Mouse (Mus musculus): Measurements from ENCODE around the gene Rbm42. TPM values are rescaled to one million over a fixed set of nuclear protein-coding genes. Genes with fewer than 3 reads are reported as not detected.

The Rbm42 gene
- total and polyA plus RNA-seq, 3 experiments: 29.1 to 51.3 (median 47.7) TPM

DNA sequence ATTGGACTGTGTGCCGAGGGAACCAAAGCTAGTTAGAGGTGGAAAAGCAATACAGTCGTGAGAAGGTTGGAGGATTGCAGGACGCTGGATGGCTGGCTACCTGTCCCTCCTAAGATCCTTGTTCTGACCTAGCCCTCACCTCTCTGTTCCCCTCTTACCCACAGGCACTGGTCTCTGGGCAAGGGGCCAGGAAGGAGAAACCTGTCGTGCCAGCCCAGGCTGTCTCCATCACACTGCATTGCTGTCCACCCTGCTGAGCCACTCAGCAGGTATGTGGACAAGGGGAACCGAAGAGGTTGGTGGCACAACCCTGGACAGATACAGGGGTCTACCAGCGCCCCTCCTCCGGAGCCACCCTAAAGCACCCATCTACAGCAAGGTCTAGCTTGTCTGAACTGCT, 49.5 kb downstream of the Rbm42 start:
- no peak for DNase-seq
- Histone ChIP-seq H3K36me3 (ENCODE audit: control insufficient read depth, insufficient read depth, low read length) (no peaks in the 10 kb centered on the region), H3K27ac (no peak overlapping the region), H3K27me3 (ENCODE audit: control insufficient read depth, insufficient read depth, low read length) (no peaks in the 10 kb centered on the region), H3K9ac (ENCODE audit: low read depth, low read length) (no peak overlapping the region), H3K79me2 (replicated peaks; ENCODE audit: control insufficient read depth, insufficient read depth, low read length) (no peaks in the 10 kb centered on the region), H3K4me3 (no peak overlapping the region), H3K4me1 (ENCODE audit: control insufficient read depth, insufficient read depth, low read length) (no peaks in the 10 kb centered on the region)
- intact Hi-C loops (cut with DNase I): no loop called here
- 65% methylated on average over 7 of the region's 7 CpGs for WGBS
- no peak for TF ChIP-seq CTCF (IDR thresholded peaks at IDR 0.05)
- no peak for TF ChIP-seq POLR2A (IDR thresholded peaks at IDR 0.05; ENCODE audit: insufficient read depth, low read depth, low read length)
- no peak for TF ChIP-seq EP300 (IDR thresholded peaks at IDR 0.05; ENCODE audit: insufficient read depth, low read depth, low read length)

DNA sequence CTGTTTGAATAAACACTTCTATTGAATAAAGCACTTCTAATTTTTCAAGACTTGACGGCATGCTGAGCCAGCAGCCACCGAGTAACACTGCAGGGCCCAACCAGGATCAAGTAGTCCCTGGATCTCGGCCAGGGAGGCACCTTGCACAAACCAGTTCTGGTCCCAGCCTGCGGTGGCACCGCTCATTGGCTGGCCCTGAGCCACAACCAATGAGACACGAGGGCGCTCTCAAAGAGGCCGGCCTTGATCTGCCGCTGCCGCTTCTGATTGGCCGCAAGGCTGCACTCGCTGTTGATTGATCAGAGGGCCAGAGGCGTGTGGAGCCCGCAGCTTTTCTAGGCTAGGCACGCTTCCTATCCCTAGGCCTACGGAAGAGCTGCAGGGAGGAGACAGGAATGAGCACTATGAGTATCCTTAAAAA, 50.2 kb downstream of the Rbm42 start:
- H3K36me3 ChIP-seq (ENCODE audit: control insufficient read depth, insufficient read depth, low read length): no peaks in the 10 kb centered on the region
- no peaks in the 10 kb centered on the region for H3K27me3 ChIP-seq (ENCODE audit: control insufficient read depth, insufficient read depth, low read length)
- H3K27ac ChIP-seq: no peak overlapping the region
- under 1% methylated on average over 16 of the region's 16 CpGs for WGBS
- H3K4me1 ChIP-seq (ENCODE audit: control insufficient read depth, insufficient read depth, low read length): no peaks in the 10 kb centered on the region
- peak; percentile 73 to 88 for DNase-seq
- no peak overlapping the region for H3K9ac ChIP-seq (ENCODE audit: low read depth, low read length)
- no peak overlapping the region for H3K4me3 ChIP-seq
- intact Hi-C loops (cut with DNase I): loop anchor here (10.0 kb wide), 1 partner anchor 355 kb away; the partner anchor contains the start of gene Usf2
- TF ChIP-seq POLR2A (IDR thresholded peaks at IDR 0.05; ENCODE audit: insufficient read depth, low read depth, low read length): no peak
- TF ChIP-seq EP300 (IDR thresholded peaks at IDR 0.05; ENCODE audit: insufficient read depth, low read depth, low read length): no peak
- no peak for TF ChIP-seq CTCF (IDR thresholded peaks at IDR 0.05)
- H3K79me2 ChIP-seq (replicated peaks; ENCODE audit: control insufficient read depth, insufficient read depth, low read length): no peaks in the 10 kb centered on the region

- WGBS: 91% methylated on average over 12 of the region's 12 CpGs
- Histone ChIP-seq H3K36me3 (ENCODE audit: control insufficient read depth, insufficient read depth, low read length) (no peaks in the 10 kb centered on the region), H3K9ac (ENCODE audit: low read depth, low read length) (no peak within 1 kb of the TSS), H3K79me2 (replicated peaks; ENCODE audit: control insufficient read depth, insufficient read depth, low read length) (no peaks in the 10 kb centered on the region), H3K4me1 (ENCODE audit: control insufficient read depth, insufficient read depth, low read length) (no peaks in the 10 kb centered on the region), H3K4me3 (no peak within 1 kb of the TSS), H3K27ac (no peak within 1 kb of the TSS), H3K27me3 (ENCODE audit: control insufficient read depth, insufficient read depth, low read length) (no peaks in the 10 kb centered on the region)
- DNase-seq: no peak
- intact Hi-C loops (cut with DNase I): loop anchor here (10.0 kb wide), 1 partner anchor 356 kb away; the partner anchor contains the start of gene Usf2
- TF ChIP-seq EP300 (IDR thresholded peaks at IDR 0.05; ENCODE audit: insufficient read depth, low read depth, low read length) (no peak), CTCF (IDR thresholded peaks at IDR 0.05) (no peak), POLR2A (IDR thresholded peaks at IDR 0.05; ENCODE audit: insufficient read depth, low read depth, low read length) (no peak)
Observed at GRCm38 (mm10) chr7:30598786-30599185, 51.3 kb downstream of the Rbm42 start, which contains the start of gene Zbtb32. TSS of gene Zbtb32 (minus strand) at chr7:30598909.

DNA sequence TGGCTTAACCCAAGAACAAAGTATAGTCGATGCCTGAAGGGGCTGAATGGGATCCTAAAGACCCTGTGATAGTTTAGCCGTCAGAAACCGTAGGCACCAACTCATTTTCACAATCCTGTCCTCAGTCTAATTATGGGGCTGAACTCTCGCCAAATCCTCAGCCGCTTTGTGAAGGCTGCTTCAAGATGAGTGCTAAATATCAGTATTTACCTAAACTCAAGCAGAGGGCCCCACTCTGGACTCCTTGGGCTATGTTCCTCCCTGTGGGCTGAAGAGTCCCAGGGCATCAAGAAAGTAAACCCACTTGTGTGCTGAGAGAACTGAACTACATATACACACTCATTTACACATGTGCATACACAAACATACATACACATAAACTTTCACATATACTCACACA, 53.3 kb downstream of the Rbm42 start:
- no peak overlapping the region for H3K4me3 ChIP-seq
- intact Hi-C loops (cut with DNase I): loop anchor here (10.0 kb wide), 1 partner anchor 358 kb away; the partner anchor contains the start of gene Usf2
- H3K4me1 ChIP-seq (ENCODE audit: control insufficient read depth, insufficient read depth, low read length): no peaks in the 10 kb centered on the region
- WGBS: 60% methylated on average over 5 of the region's 5 CpGs
- TF ChIP-seq POLR2A (IDR thresholded peaks at IDR 0.05; ENCODE audit: insufficient read depth, low read depth, low read length) (no peak), CTCF (IDR thresholded peaks at IDR 0.05) (no peak), EP300 (IDR thresholded peaks at IDR 0.05; ENCODE audit: insufficient read depth, low read depth, low read length) (no peak)
- no peaks in the 10 kb centered on the region for H3K79me2 ChIP-seq (replicated peaks; ENCODE audit: control insufficient read depth, insufficient read depth, low read length)
- no peaks in the 10 kb centered on the region for H3K27me3 ChIP-seq (ENCODE audit: control insufficient read depth, insufficient read depth, low read length)
- no peak for DNase-seq
- no peak overlapping the region for H3K27ac ChIP-seq
- H3K36me3 ChIP-seq (ENCODE audit: control insufficient read depth, insufficient read depth, low read length): no peaks in the 10 kb centered on the region
- no peak overlapping the region for H3K9ac ChIP-seq (ENCODE audit: low read depth, low read length)

DNA sequence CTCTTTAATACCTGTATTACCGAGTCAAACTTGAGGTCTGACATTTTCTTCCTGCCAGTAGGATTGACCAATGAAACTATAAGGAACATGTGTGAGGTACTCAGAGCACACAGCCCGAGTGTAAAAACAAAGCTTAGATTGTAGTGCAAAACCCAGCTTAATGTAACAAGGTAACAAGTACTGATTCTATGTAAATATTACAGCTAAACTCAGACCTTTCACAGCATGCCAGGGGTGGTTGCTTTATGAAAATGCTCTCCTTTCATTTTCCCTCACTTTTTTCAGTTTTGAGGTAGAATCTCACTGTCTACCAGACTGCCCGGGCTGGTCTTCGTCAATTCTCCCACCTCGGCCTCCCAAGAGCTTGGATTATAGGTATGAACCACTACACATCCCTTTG, 54.0 kb downstream of the Rbm42 start:
- Histone ChIP-seq H3K4me1 (ENCODE audit: control insufficient read depth, insufficient read depth, low read length) (no peaks in the 10 kb centered on the region), H3K79me2 (replicated peaks; ENCODE audit: control insufficient read depth, insufficient read depth, low read length) (no peaks in the 10 kb centered on the region), H3K4me3 (no peak overlapping the region), H3K27me3 (ENCODE audit: control insufficient read depth, insufficient read depth, low read length) (no peaks in the 10 kb centered on the region), H3K27ac (no peak overlapping the region), H3K9ac (ENCODE audit: low read depth, low read length) (no peak overlapping the region), H3K36me3 (ENCODE audit: control insufficient read depth, insufficient read depth, low read length) (no peaks in the 10 kb centered on the region)
- intact Hi-C loops (cut with DNase I): loop anchor here (10.0 kb wide), 1 partner anchor 359 kb away; the partner anchor contains the start of gene Usf2
- 69% methylated on average over 5 of the region's 5 CpGs for WGBS
- no peak for DNase-seq
- no peak for TF ChIP-seq EP300 (IDR thresholded peaks at IDR 0.05; ENCODE audit: insufficient read depth, low read depth, low read length)
- TF ChIP-seq CTCF (IDR thresholded peaks at IDR 0.05): no peak
- no peak for TF ChIP-seq POLR2A (IDR thresholded peaks at IDR 0.05; ENCODE audit: insufficient read depth, low read depth, low read length)

- Histone ChIP-seq H3K4me1 (ENCODE audit: control insufficient read depth, insufficient read depth, low read length) (no peaks in the 10 kb centered on the region), H3K9ac (ENCODE audit: low read depth, low read length) (no peak overlapping the region), H3K36me3 (ENCODE audit: control insufficient read depth, insufficient read depth, low read length) (no peaks in the 10 kb centered on the region), H3K27me3 (ENCODE audit: control insufficient read depth, insufficient read depth, low read length) (no peaks in the 10 kb centered on the region), H3K79me2 (replicated peaks; ENCODE audit: control insufficient read depth, insufficient read depth, low read length) (no peaks in the 10 kb centered on the region), H3K4me3 (no peak overlapping the region), H3K27ac (no peak overlapping the region)
- WGBS: 49% methylated on average over 4 of the region's 4 CpGs
- intact Hi-C loops (cut with DNase I): loop anchor here (5.0 to 10.0 kb wide), 2 partner anchors 268 to 360 kb away; partner anchors contain the start of genes Ffar1 and Usf2
- no peak for TF ChIP-seq EP300 (IDR thresholded peaks at IDR 0.05; ENCODE audit: insufficient read depth, low read depth, low read length)
- no peak for TF ChIP-seq CTCF (IDR thresholded peaks at IDR 0.05)
- no peak for TF ChIP-seq POLR2A (IDR thresholded peaks at IDR 0.05; ENCODE audit: insufficient read depth, low read depth, low read length)
- DNase-seq: no peak
Observed at GRCm38 (mm10) chr7:30594510-30595024, 55.5 kb downstream of the Rbm42 start.
